Mouse (Mus musculus): ENCODE results near the gene 1520401A03Rik. TPM values are rescaled to one million over a fixed set of nuclear protein-coding genes. Genes with fewer than 3 reads are reported as not detected.

1520401A03Rik gene
- total RNA-seq, 4 experiments from 2014 or later = 2.4 to 62.8 (median 19.6) TPM

DNA sequence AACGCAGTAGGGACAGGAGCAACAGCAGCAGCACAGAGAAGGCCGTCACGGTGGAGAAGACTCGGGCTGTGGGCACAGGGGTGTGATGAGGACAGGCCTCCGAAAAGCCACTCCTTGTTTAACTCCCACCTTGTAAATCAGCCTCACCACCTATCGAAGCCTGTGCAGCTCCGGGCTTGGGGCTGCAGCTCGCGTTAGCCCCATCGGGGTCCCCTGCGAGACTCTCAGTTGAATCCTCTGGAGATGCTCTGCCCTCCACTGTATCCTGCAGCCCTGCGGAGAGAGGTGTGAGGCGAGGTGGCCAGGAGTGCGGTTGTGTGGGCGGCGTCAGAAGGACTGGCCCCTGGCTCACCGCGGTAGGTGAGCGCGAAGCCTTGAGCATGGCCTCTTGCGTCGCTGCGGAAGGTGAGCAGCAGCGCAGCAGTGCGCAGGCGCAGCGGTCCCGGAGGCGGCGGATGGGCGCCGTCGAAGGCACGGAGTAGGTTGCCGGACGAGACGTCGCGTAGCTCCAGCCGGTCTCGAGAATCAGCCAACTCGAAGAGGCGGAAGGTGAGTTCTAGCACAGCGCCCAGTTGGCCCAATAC is 19.7 kb upstream of the 1520401A03Rik start:
- DNase-seq = no peak

DNA sequence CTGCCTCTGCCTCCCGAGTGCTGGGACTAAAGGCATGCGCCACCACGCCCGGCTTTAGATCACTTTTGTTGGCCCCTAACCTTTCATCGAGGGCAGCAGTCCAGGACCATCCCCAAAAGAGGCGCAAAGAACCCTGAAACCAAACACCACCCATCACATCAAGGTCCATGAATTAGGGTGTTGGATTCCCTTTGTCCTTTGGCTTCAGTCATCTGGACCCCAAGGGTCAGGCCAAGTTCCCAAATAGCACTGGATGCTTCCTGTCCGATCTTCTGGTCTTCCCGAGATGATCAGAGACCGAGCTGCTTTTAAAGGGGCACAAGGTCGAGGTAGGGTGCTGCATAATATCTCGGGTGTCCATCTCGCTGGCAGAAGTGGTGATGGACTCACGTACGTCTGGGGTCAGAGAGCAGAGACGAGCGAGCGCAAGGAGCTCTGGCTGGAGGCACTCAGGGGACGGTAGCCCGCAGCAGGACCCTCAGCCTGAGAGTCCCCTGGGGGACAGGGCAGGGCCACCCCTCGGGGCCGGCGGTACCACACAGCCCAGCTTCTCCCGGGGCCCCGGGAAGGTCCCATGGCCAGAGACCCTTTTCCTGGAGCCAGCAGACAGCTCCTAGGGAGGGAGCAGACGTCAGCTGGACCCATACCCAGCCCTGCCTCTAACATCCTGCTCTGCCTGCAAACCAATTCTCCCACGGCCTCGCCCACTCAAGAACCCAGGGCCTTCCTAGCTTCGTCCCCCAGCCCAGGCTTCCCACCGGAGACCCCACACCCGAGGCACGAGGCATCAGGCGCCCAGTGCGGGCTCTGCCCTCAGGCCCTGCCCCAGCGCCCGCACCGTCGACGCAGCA is 19.0 kb upstream of the 1520401A03Rik start:
- DNase-seq = no peak

DNA sequence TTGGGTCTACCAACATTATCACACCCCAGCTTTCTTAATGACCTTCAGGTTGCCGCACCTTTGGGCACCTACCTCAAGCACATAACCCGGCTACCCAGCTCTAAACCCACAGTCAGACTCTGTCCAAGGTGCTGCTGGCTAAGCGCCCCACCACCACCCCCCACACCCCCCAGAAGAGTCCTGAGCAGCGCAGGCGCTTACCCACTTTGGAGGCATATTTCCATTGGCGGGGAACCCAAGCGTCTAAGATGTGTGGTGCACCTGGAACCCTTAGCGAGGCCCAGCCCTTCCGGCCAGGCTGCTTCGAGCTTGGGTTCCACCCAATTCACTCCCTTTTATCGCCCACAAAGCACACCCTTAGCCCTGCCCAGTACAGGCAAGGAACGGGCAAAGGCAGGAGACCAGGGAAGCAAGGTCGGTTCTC is 18.0 kb upstream of the 1520401A03Rik start, which contains the start of gene Paqr4:
Gene Paqr4 (minus strand): TSS at position 270 of the 424 bp plus-strand sequence.
- DNase-seq = no peak

DNA sequence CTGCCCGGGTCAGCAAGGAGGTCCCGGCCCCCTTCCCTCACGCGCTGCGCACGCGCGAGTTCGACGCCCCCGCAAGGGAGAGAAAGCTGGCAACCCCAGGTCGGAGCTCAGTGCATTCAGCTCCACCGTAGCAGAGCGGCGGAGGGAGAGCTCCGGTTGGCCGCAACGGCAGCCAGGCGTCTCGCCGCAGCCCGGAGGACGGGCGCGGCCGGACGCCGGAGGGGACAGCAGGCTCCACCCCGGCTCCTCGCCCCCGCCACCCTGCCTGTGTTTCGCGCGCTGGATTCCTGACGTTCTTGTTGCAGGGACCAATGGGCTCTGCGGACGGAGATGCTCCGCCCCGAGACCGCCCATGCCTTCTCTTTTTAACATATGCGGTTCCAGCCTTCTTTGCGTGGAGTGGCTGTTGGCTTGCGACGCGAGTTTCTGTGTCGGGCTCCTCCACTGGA is 17.6 kb upstream of the 1520401A03Rik start:
- DNase-seq = peak; percentile 90

DNA sequence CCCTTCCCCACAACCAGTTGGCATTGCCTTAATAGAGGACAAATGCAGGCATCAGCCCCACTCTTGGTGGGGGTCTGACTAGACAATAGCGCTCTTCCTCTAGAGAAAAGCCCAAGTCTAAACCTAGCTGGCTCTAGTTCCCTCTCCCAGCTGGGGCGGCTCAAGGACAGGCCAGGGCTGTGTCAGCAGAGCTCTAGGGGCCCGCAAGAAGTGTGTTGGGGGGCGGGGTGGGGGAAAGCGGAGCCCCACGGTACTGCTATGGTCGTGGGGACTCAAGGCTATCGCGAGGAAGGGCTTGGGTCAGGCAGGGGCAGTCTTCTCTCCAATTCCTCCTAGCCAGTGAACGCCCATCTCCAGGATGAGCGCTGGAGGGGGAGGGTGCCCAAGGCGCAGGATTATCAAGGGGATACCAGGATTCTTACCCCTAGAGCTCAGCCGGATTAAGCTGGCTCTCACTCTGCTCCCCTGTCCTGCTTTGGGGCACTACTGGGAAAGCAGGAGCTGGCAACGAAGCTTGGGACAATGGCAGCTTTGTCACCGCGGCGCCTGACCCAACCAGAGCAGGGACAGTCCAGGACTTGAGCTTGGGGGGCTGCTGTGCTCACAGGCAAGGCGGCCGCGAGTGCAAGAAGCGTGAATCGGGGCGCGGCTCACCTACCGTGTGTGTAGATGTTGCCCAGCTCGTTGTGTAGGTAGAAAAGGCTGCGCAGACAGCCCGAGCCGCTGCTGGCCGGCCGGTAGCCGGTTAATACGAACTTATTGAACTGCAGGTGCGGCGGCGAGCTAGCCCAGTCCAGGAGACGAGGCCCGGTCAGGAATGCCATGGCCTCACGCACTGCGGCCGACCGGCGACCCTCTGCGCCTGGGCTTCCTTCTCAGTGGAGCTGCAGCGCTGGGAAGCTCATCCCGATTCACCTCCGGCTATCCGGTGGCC is 16.9 kb upstream of the 1520401A03Rik start:
- no peak for DNase-seq

DNA sequence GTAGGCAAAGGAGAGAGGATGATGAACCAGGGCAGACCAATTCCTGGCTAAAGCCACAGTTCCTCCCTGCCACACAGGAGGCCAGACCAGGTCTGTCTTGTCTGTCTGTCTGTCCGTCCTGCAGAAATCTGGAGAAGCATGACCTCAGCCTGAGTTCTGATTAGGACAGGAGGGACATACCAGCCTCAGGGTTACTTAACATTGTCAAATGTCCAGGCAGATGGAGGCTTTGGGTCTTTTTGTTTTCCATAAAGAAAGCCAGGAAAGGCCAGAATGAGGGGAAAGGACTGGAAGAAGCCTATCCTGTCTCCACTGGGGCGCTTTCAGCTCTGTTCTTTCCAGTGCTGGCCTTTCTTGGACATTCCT is 16.2 kb upstream of the 1520401A03Rik start:
- no peak for DNase-seq

DNA sequence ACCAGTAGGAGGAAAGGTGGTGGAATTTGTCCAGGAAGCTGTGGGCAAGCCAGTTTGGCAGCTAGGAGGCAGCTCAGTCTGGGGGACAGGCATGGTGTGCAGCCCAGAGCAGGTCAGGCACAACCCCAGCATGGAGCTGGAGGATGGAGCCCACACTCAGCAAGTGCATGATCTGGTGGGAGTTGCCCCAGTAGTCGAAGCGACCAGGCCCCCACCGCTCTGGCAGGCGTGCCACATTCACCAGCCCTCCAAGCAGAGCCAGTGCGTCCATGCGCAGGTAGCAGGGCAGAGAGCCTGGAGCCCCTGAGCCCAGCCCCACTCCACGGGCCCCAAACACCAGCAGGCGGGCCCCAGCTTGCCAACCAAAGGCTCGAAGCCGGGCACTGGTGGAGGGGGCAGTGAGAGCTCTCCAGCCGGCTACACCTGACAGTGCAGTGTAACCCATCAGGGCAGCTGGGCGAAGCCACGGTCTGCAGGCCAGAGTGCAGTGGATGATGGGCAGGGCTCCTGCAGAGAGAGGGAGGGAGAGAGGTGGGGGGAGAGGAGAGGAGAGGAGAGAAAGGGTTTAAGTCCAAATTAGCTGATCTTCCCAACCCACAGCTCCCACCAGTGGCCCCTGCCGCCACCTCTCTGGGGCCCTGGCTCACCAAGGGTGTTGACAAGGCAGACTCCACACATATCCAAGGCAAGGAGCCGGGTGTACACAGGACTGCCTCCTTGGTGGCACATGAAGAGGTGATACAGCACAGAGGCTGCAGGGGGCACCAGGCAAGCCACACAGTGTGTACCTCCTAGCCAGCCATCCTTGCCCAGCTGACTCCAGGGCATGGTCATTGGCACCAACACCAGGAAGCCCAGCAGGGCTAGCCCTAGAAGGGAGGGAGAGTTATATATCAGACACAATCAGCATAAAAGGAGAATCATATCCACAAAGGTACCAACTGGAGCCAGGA is 15.2 kb upstream of the 1520401A03Rik start:
- DNase-seq = no peak

DNA sequence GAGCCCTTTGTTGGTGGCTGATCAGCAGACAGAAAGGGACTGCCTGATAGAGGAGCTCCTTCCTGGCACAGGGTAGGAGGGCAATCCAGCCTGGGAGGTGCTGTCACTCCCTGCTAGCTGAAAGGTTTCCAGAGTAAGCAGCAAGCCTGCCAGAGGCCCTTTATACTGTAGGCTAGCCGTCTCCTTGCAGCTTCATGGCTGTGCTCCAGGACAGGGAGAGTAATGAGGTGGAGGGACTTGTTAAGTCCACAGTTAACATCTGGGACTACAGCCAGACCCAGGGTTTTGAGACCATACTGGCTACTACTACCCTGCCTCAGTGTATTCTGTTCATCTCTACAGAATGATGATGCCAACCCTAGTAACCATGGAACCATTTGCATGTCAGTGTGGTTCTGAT is 11.8 kb upstream of the 1520401A03Rik start:
- no peak for DNase-seq

DNA sequence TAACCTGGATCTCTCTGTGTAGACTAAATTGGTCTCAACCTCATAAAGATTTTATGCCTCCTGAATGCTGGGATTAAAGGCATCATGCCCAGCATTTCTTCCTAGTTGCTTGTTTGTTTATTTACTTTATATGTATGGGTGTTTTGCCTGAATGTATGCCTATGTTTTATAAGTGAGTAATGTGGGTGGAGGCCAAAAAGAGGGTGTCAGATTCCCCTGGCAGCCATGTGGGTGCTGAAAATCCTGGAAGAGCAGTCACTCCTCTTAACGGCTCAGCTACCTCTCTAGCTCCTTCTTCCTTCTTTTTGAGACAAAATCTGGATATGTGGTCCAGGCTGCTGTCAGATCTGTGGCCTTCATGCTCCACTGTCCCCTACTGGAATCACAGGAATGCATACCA is 7.9 kb upstream of the 1520401A03Rik start:
- DNase-seq = no peak

DNA sequence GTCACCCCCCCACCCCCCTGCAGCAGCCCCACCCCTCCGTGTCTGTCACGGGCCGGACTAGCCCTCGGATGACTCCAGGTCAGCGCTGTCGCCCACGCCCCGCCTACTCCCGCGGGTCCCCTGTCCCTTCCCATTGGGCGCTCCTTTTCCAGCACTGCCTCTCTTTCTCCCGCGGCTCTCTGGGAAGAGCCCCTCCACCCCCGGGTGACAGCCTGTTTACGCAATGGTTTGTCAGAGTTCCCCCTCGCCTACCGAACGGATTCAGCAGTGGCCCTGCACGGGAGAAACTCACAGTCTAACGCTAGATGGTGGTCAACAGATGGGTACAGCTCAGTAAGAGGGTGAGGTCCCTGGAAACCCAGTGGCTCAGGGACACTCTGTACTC is 4.2 kb upstream of the 1520401A03Rik start:
- DNase-seq = peak; percentile 63

DNA sequence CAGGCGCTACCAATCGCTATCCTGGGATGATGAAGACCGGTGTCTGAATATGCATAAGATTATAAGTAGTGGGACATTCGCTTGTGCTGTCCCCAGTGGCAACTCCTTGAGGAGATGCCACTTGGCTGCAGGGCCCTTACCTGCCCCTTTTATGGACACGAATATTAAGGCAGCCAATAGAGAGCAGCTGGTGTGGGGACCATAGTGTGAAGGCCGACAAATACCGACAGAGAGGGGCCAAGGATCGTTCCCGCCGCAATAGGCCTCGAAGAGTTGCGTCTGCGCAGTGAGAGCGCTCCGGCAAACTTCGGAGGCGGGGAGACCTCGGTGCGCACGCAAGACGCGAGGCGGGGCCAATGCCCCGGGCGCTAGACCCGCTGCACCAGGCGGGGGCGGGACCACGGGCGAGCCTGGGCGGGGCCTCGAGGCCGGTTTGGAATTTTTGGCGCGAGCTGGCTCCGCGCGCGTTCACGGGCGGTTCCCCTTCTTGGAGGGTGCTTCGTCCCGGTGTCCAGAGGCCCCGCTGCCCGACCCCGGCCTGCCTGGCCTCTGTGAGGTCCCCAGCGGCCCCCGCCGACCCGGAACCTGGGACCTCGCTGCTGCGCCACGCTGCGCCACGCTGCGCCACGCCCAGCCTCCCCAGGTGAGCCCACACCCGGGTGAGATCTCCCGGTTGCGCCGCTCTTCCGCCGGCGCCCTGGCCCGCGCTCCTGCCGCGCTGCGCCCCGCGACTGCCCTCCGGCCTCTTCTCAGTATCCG is 3.6 kb upstream of the 1520401A03Rik start, which contains the start of gene Pkmyt1:
Gene Pkmyt1 (plus strand): TSS at position 338 of the 759 bp plus-strand sequence.
- peak; percentile 91 for DNase-seq

DNA sequence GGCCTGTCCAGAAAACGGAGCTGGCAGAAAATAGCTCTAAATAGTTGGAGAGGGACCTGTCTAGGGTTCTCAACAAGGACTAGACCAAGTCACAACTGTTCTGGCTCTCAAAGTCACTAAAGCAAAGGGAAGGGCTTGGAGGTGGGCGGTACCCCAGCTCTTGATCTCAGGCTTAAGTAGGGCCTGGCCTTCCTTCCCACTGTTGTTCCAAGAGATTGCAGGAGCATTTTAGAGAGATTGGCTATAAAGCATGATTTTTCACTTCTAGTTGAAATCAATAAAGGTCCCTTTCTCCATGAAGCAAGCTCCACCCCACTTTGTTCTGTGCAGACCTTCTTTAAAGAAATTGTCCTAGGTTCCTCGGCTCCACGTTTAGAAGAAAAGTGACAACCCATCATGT is 2.9 kb upstream of the 1520401A03Rik start:
- no peak for DNase-seq

DNA sequence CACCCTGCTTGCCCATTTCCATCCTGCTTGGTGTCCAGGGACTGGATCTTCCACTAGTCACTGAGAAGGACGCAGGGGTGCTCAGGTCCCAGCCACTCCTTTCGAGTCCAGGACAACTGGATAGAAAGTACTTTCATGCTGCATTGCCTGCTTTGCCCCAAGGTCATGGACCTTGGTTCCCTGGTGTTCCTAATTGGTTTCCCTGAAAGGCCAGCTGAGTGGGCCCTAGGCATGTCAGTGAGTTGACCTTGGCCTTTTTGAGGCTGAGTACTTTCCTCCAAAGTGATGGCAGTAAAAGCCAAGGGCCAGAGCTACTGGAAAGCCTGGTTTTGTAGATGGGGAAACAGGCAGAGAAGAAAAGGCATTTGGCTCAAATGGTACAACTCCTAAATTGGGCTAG is 697 bp downstream of the 1520401A03Rik start:
- peak; percentile 55 for DNase-seq

DNA sequence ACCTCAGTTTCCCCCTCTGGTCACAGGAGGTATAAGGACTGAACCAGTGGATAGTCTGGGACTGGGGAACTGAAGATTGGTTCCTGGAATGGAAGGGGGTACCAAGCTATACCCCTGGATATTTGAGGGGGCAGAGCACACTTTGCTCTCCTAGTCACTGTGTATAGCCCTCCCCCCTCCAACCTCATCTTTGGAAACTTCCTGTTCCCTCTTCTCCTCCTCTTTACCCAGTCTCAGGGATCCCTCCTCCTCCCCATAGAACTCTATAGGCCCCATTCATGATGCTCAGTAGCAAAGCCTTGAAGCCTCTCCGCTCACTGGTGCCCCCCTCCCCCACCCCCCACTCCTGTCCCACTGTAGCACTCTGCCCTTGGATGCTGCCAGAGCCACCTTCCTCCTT is 3.1 kb downstream of the 1520401A03Rik start:
- no peak for DNase-seq

DNA sequence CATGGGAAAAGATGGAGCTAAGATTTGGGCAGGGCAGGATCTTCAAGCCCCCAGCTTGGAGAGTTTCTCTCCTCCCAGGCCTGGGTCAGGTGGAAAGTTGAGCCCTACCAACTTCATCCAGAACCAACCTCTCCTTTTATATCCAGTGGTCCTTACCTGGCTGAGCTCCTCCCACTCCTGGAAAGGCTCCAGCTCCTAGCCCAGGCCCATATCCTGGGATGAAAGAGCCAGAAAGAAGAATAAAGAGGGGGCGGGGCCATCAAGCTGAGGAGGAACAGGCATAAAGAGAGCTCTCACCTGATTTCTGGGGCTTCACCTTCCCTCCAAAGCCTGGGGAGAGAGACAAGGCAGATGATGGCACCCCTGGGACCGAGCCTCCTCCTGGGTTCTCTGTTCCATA is 5.6 kb downstream of the 1520401A03Rik start:
- DNase-seq = no peak

DNA sequence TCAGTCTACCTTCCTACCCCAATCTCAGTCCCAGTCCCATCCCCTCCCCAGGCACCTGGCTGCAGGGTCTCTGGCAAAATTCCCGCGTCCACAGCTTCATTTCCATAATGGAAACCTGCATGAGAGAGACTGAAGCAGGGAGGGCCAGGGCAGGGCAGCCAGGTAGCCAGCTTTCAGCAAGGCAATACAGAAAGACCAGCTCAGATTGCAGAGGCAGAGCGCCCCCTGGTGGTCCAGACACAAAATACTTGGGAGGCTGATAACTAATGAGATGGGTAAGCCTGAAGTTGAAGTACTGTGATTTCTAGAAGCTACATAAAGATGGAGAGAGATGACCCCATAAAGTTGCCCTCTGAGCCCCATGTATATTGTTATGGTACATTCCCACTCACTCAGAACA is 16.4 kb downstream of the 1520401A03Rik start:
- peak; percentile 40 for DNase-seq

DNA sequence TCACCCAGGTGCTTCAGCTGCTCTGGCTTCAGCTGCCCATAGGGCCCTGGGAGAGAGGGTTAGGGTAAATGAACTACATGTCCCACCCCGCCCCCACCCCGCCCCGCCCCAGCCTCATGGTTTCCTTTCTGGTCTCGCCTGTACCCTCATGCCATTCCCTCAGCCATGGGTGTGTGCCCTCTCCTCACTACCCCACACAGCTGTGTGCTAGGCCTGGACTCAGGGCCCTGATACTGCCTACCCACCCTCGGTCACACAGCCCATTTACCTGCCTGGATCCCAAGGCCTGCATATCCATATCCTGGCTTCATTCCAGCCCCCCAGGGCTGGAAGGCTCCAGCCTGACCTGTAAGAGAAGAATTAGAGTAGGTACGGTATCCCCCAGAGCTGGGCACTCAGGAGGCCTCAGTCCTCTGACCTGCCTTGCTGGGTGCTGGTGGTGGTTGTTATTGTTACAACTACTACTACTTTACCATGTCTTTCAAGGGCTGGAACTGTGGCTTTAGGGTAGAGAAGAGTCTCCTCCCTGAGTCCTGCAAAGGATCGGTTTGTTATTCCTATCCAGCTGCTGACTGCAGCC is 17.0 kb downstream of the 1520401A03Rik start:
- DNase-seq = no peak

DNA sequence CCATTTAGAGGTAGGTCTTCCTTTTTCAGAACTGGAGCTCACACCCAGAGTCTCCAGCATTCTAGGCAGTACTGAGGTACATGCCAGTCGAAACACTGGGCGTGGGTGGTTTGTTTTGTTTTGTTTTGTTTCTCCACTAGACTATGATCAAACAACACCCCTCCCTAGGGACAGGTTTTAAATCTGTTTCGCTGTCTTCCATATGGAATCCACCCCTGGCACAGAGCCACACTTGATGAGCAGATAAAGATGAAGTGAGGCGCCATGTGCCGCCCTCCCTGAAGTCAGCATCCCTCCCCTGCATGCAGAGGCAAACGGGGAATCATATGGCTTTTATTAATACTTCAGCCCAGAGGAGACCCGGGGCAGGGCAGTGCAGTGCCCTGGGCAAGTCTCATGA is 17.8 kb downstream of the 1520401A03Rik start:
- no peak for DNase-seq

DNA sequence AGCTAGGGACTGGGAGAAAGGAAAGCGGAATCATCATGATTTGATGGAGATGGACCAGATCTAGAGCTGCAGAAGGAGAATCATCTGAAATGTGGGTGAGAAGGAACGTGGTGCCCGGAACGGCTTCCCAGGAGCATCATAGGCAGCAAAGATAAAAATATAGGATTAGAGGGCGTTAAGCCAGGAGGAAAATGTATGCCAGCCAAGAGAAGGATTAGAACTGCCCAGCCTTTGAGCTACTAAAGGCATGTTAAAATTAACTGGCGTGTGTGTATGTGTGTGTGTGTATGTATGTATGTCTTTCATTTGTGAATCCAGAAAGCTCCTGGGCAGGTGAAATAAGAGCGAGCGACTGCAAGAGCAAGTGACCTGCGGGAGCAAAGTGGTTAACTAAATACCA is 19.3 kb downstream of the 1520401A03Rik start:
- DNase-seq = no peak

DNA sequence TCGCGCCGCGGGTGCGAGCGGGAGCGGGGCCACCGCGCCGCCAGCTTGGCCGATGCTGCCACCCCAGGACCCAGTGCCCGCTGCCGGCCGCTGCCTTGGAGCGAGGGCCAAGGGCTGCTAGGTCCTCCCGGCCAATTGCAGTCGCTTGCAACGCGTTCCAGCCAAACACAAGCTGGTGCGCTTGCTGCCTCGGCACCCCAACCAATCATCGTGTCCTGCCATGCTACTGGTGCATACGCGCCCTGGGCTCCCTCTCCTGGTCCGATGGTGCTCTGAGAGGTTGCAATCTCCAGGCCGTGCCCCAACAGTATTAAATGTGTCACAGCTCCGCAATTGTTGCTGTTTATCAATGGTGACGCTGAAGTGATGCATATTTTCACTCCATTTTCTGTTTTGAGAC is 22.5 kb downstream of the 1520401A03Rik start:
- DNase-seq = peak; percentile 92
